Mouse (Mus musculus): Measurements from ENCODE around the gene Cep57l1.

DNA sequence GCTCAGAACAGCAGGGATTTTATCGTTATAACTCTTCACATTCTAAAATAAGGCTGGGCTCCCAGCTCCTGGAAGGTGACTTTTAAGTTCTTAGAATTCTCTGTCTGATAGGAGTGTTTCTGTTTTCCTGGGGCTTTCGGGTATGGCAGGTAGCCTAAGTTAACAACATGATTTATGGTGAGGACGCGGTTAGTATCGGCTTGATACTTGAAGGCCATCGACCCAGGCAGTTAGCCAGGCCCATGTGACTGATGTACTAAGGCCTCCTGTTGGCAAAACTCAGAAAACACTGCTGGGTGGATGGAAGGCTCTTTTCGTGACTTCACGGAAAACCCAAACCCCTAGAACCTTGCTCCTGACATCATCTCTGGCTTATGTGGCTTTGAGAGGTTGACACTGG is 100.3 kb downstream of the Cep57l1 start:
- TF ChIP-seq CTCF (IDR thresholded peaks at IDR 0.05; ENCODE audit: low read depth) (no peak), EP300 (IDR thresholded peaks at IDR 0.05; ENCODE audit: low read depth) (no peak)
